Mouse (Mus musculus): ENCODE measurements around the gene Phf21a.

- no peak for TF ChIP-seq CTCF (IDR thresholded peaks at IDR 0.05)
- no peak for TF ChIP-seq POLR2A (IDR thresholded peaks at IDR 0.05; ENCODE audit: insufficient read depth, low read depth, low read length)
Observed at GRCm38 (mm10) chr2:92273101-92273801, 180.3 kb downstream of the Phf21a start.
